Mouse (Mus musculus) leukemia stem cell, adult 10-12 weeks (primary cell): ENCODE measurements around the gene Epb41l2. TPM values are rescaled to one million over a fixed set of nuclear protein-coding genes. Genes with fewer than 3 reads are reported as not detected.

Source experiments
- polyA plus RNA-seq: library from polyadenylated mRNA; stranded (reverse); fragments of >175 nt; gene quantifications from 2 replicates; pipeline ENCODE4 v1.2.3, GENCODE M21; 2012; ENCODE audit warnings: low replicate concordance

Gene Epb41l2
- polyA plus RNA-seq: 16.5 and 22.7 TPM in 2 replicates

DNA sequence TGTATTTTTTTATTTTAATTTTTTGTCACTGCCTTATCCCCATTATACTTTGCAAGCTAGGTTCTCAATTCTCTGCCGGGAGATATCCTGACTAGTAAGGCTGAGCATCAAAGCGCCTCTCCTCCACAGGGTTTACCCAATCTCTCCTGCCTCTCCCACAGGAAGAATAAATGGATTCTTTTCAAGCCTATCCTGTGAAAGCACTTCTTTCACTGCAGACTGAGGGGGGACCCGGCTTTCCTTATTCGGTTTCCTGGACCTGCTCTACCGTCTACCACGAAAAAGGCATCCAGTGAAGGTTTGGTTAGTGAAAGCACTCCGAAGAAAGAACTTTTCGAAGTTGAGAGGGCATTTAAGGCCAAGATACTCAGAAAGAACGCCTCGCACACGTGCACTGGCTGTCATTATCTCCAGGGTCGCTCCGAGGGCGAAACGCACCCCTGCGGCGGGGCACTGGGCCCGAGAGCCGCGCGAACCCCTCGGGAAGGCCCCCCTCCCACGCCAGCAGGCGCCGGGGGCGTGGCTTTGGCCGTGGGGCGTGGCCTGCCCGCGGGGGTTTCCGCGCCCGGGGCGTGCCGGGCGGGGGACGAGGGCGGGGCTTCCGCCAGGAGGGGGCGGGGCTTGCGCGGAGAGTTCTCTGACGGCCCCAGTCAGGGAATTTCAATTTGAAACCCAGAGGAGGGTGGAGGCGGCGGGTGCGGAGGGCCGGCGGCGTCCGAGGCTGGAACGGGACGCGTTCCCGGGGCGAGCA, at the start of gene Epb41l2:
Epb41l2 (plus strand) TSS at position 591 of the 751 bp plus-strand sequence.

DNA sequence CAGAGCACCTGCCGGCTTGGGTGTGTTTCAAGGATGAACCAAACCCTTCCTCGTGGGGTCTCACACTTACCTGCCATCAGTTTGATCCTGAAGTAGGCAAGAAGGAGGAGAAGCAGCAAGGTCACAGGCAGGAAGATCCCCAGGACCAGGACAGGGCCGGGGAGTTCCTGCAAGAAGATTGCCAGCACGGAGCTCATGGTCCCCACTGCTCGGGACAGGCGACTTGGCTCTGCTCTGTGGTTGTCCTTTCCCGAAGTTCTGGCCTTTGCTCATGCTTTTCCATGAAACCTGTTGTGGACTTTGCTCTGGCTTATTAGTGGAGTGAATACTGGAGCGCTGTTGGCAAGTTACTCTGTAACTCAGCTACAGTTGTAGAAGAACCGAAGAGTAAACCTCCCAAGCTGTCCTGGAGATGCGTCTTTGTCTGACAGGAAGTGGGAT, 176.3 kb downstream of the Epb41l2 start, which contains the start of gene Smlr1:
Smlr1 (minus strand) TSS at position 377 of the 441 bp plus-strand sequence.

Other genes starting within 250 kb of the Epb41l2 start
- gene Akap7, start 51.9 kb upstream of the Epb41l2 start, polyA plus RNA-seq: 4.7 and 9.9 TPM in 2 replicates
- not detected in 2 replicates for gene Smlr1, start 176.5 kb downstream of the Epb41l2 start, polyA plus RNA-seq